Mouse (Mus musculus): Measurements from ENCODE around the gene Kctd14.
"Not testable (repeated sequence)": the region's sequence is repeated elsewhere in the genome, so short reads cannot be mapped to it uniquely, and the experiment has no call there.

Kctd14 gene

GRCm38 (mm10) chr7:97451023-97451422 is at the start of gene Kctd14:
Gene Kctd14 (plus strand): TSS chr7:97451323.
- DNase-seq (ENCODE audit: low read depth, low spot score), result not testable (repeated sequence)

GRCm38 (mm10) chr7:97407145-97407544 is 44.0 kb upstream of the Kctd14 start:
- no peak for DNase-seq (ENCODE audit: low read depth, low spot score)

- no peak for DNase-seq (ENCODE audit: low read depth, low spot score)
These were observed 40.0 kb upstream of the Kctd14 start for GRCm38 (mm10) chr7:97411106-97411505.

- no peak for DNase-seq (ENCODE audit: low read depth, low spot score)
These were observed 39.5 kb upstream of the Kctd14 start for GRCm38 (mm10) chr7:97411575-97411974.

- DNase-seq (ENCODE audit: low read depth, low spot score), result no peak
These were observed 37.1 kb upstream of the Kctd14 start for GRCm38 (mm10) chr7:97413981-97414380.

GRCm38 (mm10) chr7:97414426-97414825 is 36.7 kb upstream of the Kctd14 start:
- no peak for DNase-seq (ENCODE audit: low read depth, low spot score)

GRCm38 (mm10) chr7:97414915-97415687 is 36.0 kb upstream of the Kctd14 start:
- DNase-seq (ENCODE audit: low read depth, low spot score), result no peak

GRCm38 (mm10) chr7:97416473-97416872 is 34.6 kb upstream of the Kctd14 start:
- DNase-seq (ENCODE audit: low read depth, low spot score), result no peak

- DNase-seq (ENCODE audit: low read depth, low spot score), result no peak
These were observed 34.0 kb upstream of the Kctd14 start, which contains the start of gene Thrsp for GRCm38 (mm10) chr7:97416906-97417777. Gene Thrsp (minus strand): TSS chr7:97417730.

- DNase-seq (ENCODE audit: low read depth, low spot score), result no peak
These were observed 32.4 kb upstream of the Kctd14 start for GRCm38 (mm10) chr7:97418717-97419116.

GRCm38 (mm10) chr7:97419163-97419562 is 32.0 kb upstream of the Kctd14 start:
- no peak for DNase-seq (ENCODE audit: low read depth, low spot score)

GRCm38 (mm10) chr7:97420406-97420805 is 30.7 kb upstream of the Kctd14 start:
- no peak for DNase-seq (ENCODE audit: low read depth, low spot score)

GRCm38 (mm10) chr7:97420958-97421651 is 30.0 kb upstream of the Kctd14 start:
- no peak for DNase-seq (ENCODE audit: low read depth, low spot score)

- DNase-seq (ENCODE audit: low read depth, low spot score), result no peak
These were observed 27.4 kb upstream of the Kctd14 start for GRCm38 (mm10) chr7:97423754-97424153.

- no peak for DNase-seq (ENCODE audit: low read depth, low spot score)
These were observed 26.4 kb upstream of the Kctd14 start for GRCm38 (mm10) chr7:97424621-97425245.

GRCm38 (mm10) chr7:97426566-97426965 is 24.6 kb upstream of the Kctd14 start:
- DNase-seq (ENCODE audit: low read depth, low spot score), result no peak

GRCm38 (mm10) chr7:97427296-97427695 is 23.8 kb upstream of the Kctd14 start:
- no peak for DNase-seq (ENCODE audit: low read depth, low spot score)

- no peak for DNase-seq (ENCODE audit: low read depth, low spot score)
These were observed 23.2 kb upstream of the Kctd14 start for GRCm38 (mm10) chr7:97427778-97428420.

GRCm38 (mm10) chr7:97429705-97430104 is 21.4 kb upstream of the Kctd14 start:
- DNase-seq (ENCODE audit: low read depth, low spot score), result peak; percentile 54

- DNase-seq (ENCODE audit: low read depth, low spot score), result not testable (repeated sequence)
These were observed 17.6 kb upstream of the Kctd14 start for GRCm38 (mm10) chr7:97433517-97433916.

GRCm38 (mm10) chr7:97434517-97434916 is 16.6 kb upstream of the Kctd14 start:
- DNase-seq (ENCODE audit: low read depth, low spot score), result no peak

Measured in brain, embryonic 18.5 days (tissue).